Mouse (Mus musculus): ENCODE data around the gene Kremen1. TPM values are rescaled to one million over a fixed set of nuclear protein-coding genes. Genes with fewer than 3 reads are reported as not detected.

Gene Kremen1
- polyA plus RNA-seq, 1 experiment from 2014 or later: 1.6 TPM

Other genes starting within 250 kb of the Kremen1 start
- gene Rasl10a, start 203.4 kb downstream of the Kremen1 start, polyA plus RNA-seq (2015; fragmentation: Nextera tagmentation; extraction: Ambion mirVana): 0.42 and 0.50 TPM in 2 replicates
- 14.3 and 15.1 TPM in 2 replicates for gene Gas2l1, start 196.2 kb downstream of the Kremen1 start, polyA plus RNA-seq (2015; fragmentation: Nextera tagmentation; extraction: Ambion mirVana)
- 11.8 and 14.3 TPM in 2 replicates for gene Rhbdd3, start 162.6 kb downstream of the Kremen1 start, polyA plus RNA-seq (2015; fragmentation: Nextera tagmentation; extraction: Ambion mirVana)
- 312 and 331 TPM in 2 replicates for gene Ewsr1, start 162.3 kb downstream of the Kremen1 start, polyA plus RNA-seq (2015; fragmentation: Nextera tagmentation; extraction: Ambion mirVana)
- 4.3 and 4.5 TPM in 2 replicates for gene Emid1, start 109.3 kb downstream of the Kremen1 start, polyA plus RNA-seq (2015; fragmentation: Nextera tagmentation; extraction: Ambion mirVana)
- 4.1 and 4.6 TPM in 2 replicates for gene Znrf3, start 183.3 kb upstream of the Kremen1 start, polyA plus RNA-seq (2015; fragmentation: Nextera tagmentation; extraction: Ambion mirVana)